Mouse (Mus musculus) left cerebral cortex, adult 18-20 months (tissue): ENCODE measurements around the gene Nfatc3. TPM values are rescaled to one million over a fixed set of nuclear protein-coding genes. Genes with fewer than 3 reads are reported as not detected.

Experiments used
- DNase-seq, 2 experiments: peaks; one replicate each; pipeline ENCODE4 v3.0.0; 2021 to 2022; ENCODE audit warnings: low spot score in 2 of 2, mixed read lengths in 1 of 2
- total RNA-seq, 2 experiments: library from RNA; stranded (reverse); gene quantifications; 2 replicates each; pipeline ENCODE4 v1.2.3; 2021

Nfatc3 gene
- total RNA-seq, 2 experiments from 2014 or later = 10.5 to 12.4 TPM

DNA sequence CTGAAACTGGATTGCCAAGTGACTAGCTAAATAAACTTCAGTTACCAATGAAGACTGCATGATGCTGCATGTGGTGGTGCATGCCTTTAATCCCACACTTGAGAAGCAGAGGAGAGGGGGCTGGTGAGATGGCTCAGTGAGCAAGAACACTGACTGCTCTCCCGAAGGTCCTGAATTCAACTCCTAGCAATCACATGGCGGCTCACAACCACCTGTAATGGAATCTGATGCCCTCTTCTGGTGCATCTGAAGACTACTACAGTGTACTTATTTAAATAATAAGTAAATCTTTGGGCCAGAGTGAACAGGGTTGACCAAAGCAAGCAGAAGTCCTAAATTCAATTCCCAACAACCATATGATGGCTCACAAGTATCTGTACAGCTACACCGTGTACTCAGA is 64.8 kb downstream of the Nfatc3 start:
- no peak for DNase-seq

DNA sequence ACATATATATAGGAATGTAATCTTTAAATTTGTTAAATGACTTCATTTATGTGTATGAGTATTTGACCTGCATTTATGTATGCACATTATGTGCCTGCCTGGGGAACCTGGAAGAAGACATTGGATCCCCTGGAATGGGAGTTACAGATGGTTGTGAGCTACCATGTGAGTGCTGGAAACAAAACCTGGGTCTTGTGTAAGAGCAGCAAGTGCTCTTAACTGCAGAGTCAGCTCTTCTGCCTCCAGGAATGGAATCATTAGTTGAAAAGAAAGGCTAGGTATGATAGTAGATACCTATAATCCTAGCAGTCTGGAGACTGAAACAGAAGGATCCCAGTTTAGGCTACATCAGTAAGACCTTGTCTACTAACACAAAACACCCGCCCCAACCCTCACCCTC is 67.4 kb downstream of the Nfatc3 start:
- DNase-seq = no peak

DNA sequence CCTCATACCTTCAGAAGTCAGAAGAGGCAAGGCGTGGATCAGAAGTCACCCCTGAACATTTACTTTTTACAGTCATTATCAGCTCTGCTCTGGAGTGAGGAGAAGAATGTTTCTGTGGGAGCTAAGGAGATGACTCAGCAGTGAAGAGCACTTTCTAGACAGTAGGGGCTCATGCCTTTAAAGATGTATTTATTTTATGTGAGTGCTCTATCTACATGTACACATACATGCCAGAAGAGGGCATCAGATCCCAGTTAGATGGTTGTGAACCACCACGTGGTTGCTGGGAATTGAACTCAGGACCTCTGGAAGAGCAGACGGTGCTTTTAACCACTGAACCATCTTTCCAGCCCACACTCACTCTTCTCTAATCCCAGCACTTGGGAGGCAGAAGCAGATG is 68.4 kb downstream of the Nfatc3 start:
- DNase-seq = no peak

DNA sequence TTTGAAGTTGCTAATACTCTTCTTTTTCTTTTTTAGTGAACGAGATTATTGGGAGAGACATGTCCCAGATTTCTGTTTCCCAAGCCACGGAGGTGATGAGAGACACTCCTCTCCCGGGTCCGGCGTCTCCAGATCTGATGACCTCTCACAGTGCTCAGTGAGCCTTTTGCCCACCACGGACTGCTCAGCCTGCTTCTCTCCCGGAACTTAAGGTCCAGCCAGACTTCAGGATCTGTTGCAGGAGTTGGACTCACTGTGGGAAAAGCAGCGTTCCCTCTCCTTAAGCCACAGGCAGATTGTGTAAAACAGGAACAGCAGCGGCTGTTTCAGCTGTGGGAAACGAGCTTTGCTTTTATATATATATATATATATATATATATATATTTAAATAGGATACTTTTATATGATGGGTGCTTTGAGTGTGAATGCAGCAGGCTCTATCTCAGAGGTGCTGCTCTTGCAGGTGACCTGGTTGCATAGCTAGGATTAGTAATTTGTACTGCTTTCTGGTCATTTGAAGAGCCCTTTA is 69.3 kb downstream of the Nfatc3 start:
- no peak for DNase-seq

DNA sequence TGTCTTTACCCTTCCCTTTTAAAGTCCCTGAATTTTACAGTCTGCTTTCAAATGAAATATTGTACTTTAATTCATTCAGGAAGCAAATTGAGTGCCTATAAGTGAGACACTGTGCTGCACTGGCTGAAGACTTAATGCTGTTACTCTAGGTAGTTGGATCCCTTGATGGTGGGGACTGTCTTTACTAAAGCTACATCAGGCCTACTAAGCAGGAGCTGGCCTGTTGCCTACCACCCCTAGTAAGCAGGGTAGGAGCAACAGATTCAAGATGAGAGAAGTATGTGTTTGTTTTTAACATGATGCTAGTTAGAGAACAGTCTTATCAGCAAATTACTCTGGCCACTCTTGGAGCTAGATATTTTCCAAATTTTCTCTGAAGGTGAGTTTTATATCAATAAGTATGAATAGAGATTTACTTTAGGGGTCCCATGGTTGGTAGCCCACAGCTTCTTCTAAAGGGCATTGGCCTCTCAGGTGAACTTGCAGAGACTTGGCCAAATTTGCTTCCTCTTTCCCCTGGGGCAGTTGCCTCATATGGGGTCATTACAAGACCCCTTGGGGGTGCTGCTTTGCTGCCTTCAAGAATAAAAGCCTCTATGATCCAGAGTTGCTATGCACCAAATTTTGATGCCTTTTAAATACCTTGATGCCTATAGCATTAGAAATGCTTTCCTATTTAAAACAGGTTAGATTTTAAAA is 70.7 kb downstream of the Nfatc3 start:
- DNase-seq = no peak

DNA sequence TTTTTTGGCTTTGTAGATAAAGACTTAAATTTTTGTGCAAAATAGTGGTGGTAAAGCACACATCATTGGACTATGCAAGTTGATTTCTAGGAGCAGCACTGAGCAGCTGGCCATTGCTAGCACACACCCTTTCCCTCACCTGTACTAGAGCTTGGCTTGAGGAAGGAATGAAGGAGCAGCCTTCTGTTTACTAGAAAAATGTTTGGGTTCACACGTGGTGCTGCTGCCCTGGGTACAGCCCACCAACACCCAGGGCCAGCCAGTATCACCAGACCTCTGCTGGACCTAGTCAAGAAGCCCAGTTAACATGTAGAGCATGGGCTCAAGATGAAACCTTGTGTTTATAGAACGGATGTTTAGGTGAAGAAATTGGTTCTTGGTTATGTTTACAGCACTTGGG is 71.4 kb downstream of the Nfatc3 start:
- no peak for DNase-seq

DNA sequence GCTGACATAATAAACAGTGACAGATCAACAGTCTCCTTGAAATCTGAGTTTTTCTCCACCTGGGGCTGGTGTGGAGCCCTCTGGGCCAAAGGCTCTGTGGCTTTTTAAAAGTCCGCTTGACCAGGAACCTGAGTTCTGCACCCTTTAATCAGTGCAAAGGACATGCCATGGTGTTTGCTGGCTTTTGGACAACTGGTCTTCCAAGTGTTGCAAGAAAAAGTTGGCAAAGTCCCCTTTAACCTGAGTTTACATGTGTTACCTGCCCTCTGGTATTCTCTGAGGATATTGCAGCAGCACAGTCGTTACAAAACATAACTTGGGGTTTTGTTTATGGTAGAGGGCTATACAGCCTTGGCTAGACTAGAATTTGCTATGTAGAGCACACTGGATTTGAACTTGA is 71.9 kb downstream of the Nfatc3 start:
- no peak for DNase-seq

DNA sequence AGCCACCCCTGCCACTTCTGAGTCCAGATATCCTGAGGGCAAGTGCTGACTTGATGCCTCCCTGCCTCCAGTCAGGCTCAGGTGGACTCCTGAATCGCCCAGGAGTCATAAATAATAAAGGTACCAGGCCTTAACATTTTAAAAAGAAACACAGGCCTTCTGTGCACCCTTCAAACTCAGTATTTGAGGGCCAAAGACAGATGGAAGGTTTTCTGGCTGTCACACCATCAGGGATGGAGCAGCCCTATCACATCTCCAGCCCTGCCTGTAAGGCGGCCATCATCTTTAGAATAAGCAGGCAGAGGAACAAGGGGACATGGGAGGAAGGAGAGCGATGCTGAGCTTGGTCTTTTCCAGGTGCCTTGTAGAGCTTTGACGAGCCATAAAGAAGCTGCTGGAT is 72.4 kb downstream of the Nfatc3 start:
- DNase-seq = no peak

DNA sequence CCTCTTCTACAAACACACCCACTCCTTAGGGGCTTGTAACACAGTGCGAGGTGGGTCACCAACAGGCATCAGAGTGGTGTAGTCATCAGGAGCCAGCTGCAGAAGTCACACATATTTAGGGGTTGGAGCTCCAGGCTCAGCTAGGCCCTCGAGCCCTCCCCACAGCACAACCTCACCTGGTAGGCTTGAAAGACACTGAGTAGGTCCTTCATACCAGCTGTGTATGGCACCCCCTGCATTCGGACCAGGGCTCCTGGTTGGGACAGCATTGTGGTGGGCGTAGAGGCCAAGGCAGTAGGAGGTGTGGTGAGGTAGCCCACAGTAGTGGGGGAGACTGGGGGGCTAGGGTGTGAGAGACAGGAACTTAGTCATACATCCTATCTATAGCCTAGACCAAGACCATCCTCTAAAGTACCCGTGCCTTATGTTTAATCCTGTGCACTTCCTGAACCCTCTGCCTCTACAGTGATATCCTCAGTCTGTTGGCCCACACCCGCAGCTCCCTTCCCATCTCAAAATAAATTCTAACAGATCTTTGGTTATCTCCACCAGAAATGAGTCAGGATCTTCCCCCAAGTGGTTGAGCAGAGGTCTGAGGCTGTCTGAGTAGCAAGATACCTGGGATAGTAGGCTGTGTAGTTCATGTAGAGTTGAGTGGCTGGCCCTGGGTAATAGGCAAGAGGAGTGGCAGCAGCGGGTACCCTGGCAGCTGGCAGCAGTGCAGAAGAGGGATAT is 73.0 kb downstream of the Nfatc3 start:
- DNase-seq = no peak

DNA sequence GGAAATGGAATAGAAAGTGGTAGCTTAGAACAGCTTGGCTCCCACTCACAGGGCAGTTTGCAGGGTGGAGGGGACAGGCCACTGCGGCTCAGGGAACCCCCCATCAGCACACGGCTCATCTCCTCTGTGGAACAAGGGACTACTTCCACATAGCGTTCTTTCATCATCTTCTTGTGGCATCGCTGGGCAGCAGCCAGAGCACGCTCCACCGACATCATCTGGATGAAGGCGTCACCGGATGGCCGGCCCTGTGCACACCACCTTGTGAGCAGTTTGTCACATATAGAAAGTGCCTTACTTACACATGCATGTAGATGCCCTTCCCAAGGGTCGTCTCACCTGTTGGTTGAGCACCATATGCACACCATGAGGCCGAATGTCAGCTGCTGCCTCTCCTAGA is 73.7 kb downstream of the Nfatc3 start:
- DNase-seq = no peak

DNA sequence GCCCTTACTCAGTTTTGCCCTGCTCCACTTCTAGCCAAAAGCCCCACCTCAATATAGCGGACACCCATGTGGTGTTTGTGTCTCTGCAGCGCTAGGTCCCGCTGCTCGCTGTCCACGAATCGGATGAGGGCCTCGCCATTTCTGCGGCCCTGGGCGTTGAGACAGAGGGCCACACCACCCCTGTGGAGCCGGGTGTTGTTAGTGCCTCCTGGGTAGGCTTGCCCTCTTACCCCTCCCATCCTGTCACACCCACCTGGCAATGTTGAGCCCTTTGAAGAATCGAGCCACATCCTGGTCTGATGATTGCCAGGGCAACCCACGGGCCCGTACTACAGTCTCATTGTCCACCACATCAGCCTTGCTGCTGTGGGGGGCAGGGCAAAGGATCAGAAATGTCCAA is 74.9 kb downstream of the Nfatc3 start:
- DNase-seq = no peak

DNA sequence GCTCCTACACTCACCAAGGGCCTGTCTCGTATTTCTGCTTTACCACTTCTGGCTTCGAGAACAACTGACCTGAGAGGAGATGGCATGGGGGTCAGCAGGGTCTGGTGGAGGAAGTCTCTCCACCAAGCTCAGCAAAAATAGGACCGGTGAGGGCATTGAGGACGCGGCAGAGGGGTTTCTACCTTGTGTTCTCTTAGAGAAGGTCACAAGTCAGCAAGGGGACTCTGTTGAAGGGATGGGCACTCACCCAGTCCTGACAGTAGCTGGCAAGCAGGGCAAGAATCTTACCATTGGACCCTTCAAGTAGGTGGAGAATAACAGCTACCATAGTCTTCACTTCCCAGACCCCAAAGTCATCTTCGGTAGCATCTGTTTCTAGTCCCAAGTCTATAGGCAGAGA is 75.3 kb downstream of the Nfatc3 start:
- DNase-seq = no peak

DNA sequence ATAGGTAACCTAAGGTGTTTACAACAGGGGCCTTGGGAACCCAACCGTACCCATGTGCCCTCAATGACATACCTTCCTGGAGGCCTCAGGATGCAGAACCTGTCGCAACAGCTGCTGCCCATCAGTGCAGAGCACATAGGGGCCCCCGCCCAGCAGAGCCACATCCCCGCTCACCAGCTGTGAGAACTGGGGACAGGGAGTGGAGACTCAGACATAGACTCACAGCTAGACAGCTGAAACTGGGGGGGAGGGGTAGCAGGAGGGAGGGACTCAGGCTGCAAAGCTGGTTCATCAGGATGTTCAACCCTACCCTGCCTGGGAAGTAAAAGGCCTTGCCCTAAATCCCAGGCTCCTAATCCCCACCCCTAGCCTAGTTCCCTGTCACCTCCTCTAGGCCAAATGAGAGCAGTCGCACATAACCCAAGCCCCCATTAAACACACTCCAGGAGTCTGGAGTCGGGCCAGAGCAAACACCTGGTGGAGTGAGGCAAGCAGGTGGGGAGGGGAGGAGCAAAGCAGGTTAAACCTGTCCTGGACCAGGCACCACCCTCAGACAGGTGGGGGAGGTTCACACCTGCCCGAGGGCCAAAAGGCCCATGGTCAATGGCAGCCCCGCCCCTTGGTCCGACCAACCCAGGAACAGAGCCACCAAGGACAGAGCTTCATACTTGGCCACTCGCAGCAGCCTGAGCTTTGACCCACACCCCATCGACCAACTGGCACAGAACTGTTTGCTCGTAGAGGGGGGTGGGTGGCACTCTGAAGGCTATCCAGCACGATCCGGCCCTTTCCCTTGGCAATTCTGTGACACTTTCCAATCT is 76.3 kb downstream of the Nfatc3 start:
- DNase-seq = no peak

DNA sequence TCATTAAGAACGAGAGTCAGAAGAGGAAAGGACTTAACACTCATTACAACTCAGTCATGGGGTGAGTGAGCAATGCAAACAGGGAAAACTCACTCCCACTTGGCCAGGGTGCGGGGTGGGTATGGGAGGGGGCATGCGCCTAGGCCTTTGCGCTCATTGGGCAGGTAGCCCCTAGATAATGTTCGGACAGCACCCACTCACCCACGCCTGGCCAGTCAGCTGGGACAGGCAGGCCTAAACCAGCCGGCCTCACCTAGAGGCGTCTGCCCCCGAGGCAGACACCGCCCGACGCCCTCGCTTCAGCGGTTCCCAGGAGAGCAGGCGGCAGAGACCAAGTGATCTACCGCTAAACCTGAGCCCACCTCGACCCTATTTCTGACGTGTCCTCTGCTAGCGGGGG is 77.0 kb downstream of the Nfatc3 start:
- DNase-seq = no peak

DNA sequence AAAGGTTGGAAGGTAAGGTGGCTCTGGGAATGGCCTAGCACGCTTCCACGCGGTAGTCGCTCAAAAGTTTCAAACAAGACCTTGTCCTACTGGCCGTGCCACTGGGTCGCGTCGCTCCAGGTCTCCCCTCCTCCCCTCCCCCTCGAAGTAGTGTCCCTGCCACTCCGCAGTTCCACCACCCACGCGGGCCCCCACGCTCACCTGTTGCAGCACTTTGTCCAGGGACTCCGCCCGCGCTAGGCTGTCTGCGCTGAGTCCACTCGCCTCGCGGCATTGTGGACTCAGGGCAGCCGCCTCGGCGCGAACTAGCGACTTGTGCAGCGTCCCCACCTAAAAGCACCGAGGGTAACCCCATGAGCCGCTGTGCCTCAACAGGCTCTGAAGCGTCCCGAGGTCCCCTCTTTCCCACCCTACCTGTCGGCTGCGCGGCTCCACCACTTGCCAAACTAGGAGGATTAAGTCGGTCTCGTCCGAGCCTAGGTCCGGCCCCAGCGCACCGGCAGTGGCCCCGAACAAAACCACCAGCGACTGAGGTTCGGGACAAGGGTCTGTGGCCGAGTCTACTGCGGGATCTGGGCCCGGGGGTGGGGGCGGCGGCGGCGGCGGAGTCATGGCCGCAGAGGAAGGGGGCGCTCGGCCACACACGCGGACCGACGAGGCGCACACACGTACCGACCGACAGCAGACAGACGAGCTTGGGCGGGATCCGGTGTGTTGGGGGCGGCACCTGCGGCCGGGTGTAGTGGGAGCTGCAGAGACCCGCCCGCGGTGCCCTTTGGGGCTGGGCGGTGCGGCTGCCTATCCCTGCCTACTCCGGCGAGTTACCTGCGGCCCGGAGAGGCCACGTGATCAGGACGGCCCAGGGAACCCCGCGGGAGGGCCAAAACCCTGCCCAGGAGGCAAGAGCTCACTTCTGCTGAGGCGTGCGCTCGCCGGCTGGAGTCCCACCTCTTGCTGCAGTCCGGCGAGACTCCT is 77.8 kb downstream of the Nfatc3 start, which contains the start of gene Esrp2:
TSS of gene Esrp2 (minus strand) at position 819 of the 975 bp plus-strand sequence.
- DNase-seq = peak in 1 of 2 experiments; percentile 37

DNA sequence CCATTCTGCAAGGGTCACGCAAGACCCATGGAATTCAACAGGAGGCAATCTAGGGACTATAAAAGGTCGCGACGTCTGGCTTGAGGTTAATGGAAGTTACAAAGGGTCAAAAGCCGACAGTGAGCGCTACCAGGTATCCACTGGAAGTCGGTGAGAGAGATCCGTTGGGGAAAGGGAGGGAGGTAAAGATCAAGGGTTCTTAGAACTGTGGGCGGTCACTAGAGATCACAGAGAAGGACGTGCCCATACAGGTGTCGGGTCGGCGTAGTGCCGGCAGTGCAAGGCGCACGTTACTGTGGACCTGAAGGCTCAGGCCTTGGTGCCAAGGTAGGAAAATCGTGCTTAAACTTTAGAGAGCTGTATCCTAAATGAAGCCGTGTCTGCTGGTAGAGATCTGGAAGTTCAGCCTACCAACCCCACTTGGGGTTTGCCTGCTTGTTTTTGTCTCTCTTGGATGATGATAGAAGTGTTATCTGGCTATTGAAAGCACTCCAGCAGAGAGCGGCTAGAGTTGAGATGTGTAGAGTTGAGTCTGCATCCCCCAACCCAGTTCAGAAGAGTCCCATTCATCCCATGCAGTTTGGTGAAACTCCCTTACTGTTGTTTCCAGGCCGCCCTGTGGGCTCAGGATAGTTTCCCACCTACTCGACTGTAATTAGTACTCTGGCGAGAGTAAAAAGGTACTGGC is 78.7 kb downstream of the Nfatc3 start:
- no peak for DNase-seq

DNA sequence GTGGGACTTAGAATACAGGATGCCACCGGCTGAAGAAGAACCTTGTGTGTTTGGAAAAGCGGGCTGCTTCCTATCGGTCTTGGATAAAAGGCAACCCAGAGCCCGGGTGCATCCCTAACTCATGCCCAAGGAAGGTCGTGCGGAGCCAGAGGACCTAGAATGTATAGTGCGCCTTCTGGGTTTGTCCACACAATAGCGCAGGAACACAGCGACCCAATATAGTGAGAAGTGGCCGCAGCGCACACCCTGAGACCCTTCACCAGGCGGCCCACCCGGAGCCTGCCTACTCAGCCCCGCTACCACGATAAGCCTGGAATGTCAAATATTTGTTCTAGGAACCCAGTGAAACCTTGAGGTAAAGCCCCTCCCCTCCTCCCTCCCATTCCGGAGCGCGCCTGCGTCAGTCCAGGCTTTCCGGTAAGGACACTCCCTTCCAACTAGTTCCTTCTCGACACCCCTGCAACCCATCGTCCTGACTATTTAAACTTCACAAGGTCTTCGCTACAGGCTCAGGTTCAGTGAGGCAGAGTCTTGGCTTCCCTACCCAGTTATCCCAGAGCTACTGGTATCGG is 79.4 kb downstream of the Nfatc3 start:
- peak; percentile 32 to 47 for DNase-seq

DNA sequence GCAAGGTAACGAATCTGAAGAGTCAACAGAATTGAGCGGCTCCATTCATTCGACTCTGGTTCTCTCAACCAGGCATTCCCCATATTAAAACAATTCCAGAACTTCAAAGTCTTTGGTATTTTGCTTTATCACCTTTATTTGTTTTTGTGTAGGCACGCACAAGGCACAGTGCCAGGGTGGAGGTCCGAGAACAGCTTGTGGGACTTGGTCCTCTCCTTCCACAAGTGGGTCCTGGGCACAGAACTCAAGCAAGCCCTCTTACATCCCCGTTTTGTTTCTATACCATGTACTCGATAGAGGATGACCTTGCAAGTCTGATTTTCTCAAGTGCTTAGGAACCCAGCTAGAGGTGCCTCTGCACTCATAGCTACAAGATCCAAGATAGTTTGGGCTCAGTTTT is 80.0 kb downstream of the Nfatc3 start:
- DNase-seq = no peak

DNA sequence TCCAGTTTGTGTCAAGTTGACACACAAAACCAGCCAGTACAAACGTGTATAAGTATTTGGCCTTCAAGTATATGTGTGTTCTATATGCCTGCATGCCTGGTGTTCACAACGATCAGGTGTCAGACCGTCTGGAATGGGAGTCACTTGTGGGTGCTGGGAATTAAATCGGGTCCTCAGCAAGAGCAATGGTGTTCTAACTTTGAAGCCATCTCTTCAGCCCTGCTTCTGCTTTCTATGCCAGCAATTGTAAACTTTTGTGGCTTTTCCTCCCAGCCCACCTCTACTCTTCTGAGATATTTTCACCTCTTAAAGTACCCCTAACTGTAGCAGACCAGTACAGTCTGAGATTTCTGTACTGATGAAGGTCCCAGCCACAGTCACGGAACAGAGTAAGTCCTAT is 81.6 kb downstream of the Nfatc3 start:
- DNase-seq = no peak

DNA sequence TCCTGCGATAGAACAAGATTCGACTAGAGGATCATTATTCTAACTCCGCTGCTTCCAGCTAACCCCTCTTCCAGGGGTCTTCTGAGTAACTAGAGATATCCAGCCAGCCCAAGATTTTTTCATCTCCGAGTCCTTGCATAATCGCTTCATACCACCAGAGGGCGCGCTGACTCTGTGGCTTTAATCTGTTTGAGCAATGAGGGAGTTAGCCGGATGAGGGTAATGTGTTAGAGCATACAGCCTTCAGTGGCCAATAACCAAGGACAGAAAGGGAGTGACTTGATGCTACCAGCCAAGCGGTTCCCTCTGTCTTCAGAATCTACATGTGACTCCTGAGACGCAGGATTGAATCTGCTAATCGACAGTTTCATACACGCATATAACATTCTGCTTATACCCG is 82.1 kb downstream of the Nfatc3 start:
- DNase-seq = peak; percentile 83 to 85
